Mouse (Mus musculus) urinary bladder, adult 18-20 months (tissue): ENCODE data around the gene Acer2.
A peak's percentile ranks its signal among the peaks of the same experiment; 100 is the strongest.
"Not testable (repeated sequence)": the region's sequence is repeated elsewhere in the genome, so short reads cannot be mapped to it uniquely, and the experiment has no call there.

ENCODE experiments used
- DNase-seq, 2 experiments: peaks; one replicate each; pipeline ENCODE4 v3.0.0; 2022; ENCODE audit warnings: low spot score in 2 of 2, mixed read lengths in 2 of 2

Acer2 gene

DNA sequence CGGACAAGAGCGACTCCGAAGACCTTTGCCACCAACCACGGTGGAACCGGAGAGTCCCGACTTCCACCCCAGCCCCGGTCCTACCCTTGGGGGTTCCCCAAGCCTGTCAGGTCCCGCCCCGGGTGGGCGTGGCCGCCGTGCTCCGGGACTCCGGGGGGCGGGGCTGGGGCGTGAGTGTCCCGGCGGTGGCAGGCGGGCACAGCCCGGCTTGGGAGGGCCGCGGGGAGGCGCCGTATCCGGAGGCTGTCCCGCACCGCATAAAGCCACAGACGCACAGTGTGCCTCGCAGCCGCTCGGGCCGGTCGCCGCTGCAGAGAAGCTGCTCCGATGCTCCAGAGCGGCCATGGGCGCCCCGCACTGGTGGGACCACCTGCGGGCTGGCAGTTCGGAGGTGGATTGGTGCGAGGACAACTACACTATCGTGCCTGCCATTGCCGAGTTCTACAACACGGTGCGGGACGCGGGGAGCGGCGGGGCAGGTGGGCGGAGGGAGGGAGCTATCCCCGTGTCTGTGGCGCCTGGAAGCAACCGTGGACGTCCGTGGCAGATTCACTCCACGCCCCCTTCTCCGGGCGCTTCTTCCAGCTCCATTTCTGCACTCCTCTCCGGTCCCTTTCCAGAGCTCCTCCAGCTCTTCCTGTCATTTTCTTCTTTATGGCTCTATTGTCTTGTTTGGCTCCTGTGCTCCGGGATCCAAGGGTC is at the start of gene Acer2:
Gene Acer2, plus strand, starts transcription at position 251 of the 702 bp plus-strand sequence.
- peak; percentile 86 to 91 for DNase-seq

DNA sequence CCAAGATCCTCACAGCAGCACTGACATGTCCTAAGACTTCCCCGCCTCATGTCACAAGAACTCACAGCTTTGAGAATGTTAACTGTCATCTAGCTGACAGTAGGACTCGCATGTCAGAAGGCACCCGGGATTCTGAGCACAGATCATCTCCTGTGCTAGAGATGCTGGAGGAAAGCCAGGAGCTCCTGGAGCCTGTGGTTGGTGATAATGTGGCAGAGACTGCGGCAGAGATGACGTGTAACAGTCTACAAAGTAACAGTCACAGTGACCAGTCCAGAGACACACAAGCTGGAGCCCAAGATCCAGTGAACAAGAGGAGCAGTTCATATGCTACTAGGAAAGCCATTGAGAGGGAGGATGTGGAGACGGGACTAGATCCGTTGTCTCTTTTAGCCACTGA is 49.1 kb upstream of the Acer2 start:
- DNase-seq: no peak

DNA sequence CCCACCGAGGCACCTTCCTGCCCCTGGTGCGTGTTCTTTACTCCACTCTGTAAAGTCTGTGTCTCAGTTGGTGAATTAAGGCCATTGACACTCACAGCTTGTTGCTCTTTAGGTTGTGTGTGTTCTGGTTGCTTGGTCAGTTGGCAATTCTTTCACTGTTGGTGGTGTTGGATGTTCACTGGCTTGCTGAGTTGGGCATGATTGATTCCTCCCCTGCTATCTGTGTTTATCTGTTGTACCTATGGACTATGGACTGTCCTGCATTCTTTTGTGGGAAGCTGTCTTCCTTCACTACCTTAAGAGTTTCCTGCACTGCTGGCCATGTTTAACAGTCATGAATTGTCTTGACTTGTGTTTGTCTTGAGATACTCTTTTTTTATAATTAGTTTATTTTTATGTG is 42.3 kb upstream of the Acer2 start:
- no peak for DNase-seq

DNA sequence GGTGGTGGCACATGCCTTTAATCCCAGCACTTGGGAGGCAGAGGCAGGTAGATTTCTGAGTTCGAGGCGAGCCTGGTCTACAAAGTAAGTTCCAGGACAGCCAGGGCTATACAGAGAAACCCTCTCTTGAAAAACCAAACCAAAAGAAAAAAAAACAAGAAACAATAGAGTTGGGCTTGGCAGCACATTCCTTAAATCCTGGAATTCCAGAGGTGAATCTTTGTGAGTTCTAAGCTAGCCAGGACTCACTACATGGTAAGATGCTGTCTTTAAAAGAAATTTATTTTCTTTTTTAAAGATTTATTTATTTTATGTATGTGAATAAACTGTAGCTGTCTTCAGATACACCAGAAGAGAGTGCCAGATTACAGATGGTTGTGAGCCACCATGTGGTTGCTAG is 33.1 kb upstream of the Acer2 start:
- DNase-seq: not testable (repeated sequence)

GRCm38 (mm10) chr4:86845384-86845783 is 28.8 kb upstream of the Acer2 start:
- DNase-seq: no peak

DNA sequence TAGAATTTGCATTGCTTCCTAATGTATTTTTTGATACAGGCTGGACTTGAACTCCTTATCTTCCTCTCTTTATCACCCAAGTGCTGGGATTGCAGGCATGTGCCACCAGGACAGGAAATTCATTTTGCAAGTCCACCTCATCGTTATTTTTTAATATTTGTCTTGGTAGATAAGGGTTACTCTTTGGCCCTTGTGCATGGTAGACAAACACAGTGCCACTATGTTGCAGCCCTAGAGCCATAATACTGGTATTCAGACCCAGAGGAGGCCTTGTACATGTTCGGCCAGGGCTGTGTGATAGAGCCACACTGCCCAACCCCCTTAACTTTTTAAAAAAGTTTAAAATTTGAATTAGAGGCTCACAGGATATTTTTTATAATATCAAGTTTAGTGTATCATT is 26.9 kb upstream of the Acer2 start:
- no peak for DNase-seq

- no peak for DNase-seq
Measured at GRCm38 (mm10) chr4:86851331-86851730, 22.9 kb upstream of the Acer2 start.

- DNase-seq: no peak
Measured at GRCm38 (mm10) chr4:86852018-86852417, 22.2 kb upstream of the Acer2 start.

DNA sequence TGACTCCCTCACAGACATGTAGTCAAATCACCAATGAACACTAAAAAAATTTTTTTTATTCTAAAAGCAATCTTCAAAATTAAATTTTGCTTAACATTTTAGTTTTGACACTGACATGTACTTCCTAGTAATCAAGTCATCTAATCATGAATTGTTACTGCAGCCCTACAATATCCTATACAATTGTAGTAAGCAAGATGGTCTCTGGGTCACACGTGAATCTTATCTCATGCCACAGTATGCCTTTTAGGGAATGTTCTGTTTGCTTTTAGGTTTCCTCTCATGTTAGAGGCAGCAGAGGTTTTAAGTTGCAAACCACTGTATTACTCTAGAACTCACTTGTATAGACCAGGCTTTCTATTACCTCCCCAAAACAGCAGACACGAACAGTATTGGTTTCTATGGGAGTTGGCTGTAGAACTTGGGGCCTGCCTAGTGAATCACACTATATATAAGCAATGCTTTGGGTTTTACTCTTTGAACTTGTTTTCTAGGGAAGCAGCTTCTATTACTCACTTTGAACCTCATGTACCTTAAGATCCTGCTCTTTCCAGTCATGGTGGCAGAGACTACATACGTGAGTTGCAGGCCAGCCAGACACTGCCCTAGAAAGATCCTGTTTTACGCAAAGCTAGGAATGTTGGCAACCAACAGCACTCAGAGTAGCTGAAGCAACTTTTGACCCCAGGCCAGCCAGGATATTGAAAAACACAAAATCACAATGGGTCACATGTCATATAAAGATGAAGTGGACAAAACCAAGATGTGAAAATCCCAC is 21.2 kb upstream of the Acer2 start:
- no peak for DNase-seq

GRCm38 (mm10) chr4:86856304-86857112 is 17.7 kb upstream of the Acer2 start:
- peak in 1 of 2 experiments; percentile 39 for DNase-seq

DNA sequence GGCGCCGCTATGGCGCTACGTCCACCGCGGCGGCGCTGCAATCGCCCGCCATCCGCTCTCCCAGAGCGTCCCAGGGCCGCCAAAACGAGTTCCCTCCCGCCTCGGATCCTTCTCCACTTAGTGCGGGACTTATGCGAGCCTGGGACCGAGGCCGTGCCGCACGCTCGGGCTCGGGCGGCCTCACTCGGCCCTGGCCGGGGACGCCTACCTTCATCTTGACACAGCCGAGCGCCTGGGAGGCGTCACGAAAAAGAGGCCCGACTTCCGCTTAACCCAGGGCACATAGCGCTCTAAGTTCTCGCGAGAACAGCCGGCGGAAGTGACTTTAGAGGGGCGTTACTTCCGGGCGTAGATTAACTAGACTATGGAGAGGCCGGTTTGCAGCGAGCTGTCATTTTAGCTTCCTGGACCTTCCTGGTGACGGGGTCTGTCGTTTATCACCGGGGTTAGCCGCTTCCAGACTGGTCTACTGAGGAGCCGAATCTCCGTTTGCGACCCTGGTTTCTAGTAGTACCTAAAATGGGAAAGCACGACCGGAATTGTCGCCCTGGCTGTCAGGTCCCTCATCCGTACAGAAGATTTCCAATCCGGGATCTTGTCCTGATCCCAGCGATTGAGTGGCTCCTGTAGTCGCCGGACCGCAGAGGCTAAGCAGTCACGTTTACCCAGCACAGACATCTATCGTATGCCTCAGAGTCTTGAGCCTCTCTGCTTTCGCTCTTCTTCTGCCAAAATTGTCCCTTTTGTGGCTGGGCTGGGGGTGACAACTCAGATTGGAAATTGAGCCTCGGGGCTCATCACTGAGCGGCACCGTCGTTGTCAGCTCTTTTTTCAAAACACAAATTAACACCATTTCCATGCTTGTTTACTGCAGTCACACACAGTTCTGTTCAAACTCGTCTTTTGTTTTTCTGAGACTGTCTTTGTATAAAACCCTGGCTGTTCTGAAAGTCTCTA is 16.8 kb upstream of the Acer2 start, which contains the start of gene Rps6:
Gene Rps6, minus strand, starts transcription at position 300 of the 957 bp plus-strand sequence.
- DNase-seq: peak; percentile 93 to 94

GRCm38 (mm10) chr4:86858070-86858440 is 16.1 kb upstream of the Acer2 start:
- no peak for DNase-seq

GRCm38 (mm10) chr4:86864087-86864486 is 10.1 kb upstream of the Acer2 start:
- DNase-seq: no peak

DNA sequence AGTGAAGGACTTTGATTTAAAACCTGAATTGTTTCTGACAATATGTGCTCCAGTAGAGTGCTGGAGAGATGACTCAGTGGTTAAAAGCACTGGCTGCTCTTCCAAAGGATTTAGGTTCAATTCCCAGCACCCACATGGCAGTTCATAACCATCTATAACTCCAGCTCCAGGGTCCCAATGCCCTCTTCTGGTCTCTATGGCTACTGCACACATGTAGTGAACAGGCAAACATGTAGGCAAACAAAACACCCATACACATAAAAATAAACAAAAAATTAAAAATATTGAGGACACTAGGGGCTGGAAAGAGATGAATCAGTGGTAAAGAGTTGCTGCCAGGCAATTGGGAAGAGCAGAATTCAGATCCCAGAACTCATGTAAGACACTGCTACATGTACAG is 2.2 kb upstream of the Acer2 start:
- no peak for DNase-seq

- DNase-seq: no peak
Measured at GRCm38 (mm10) chr4:86873072-86873471, 1.1 kb upstream of the Acer2 start.

- no peak for DNase-seq
Measured at GRCm38 (mm10) chr4:86879477-86879876, 5.3 kb downstream of the Acer2 start.

- DNase-seq: no peak
Measured at GRCm38 (mm10) chr4:86881178-86881577, 7.0 kb downstream of the Acer2 start.

- DNase-seq: no peak
Measured at GRCm38 (mm10) chr4:86882413-86882812, 8.2 kb downstream of the Acer2 start.

DNA sequence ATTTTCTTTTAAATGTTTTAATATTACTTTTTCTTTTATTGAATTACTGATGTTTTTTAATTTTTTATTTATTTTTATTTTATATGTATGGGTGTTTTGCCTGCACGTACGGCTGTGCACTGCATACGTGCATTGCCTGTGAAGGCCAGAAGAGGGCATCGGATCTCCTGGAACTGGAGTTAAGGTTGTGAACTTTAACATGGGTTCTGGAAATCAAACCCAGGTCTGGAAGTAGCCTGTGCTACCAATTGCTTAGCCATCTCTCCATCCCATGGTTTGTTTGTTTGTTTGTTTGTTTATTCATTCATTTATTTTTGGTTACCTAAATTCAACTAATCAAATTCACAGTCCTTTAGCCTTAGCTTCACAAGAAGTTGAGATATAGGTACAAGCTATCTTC is 10.7 kb downstream of the Acer2 start:
- DNase-seq: no peak

DNA sequence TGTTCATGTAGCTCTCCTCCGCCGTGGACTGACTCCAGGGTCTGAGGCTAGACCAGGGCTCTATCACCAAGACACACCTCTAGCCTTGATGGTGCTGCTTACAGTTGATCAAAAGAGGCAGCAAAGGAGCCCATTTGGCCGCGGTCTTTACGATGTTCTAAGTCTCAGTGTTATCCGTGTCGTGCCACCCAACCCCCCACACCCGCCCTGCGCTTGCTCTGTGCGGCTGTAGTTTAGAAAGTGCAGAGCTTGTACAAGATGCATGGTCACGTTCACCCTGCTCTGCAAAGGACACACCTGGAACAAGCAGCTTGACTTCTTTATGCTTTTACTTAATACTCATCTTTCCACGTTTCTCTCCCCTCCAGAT is 11.6 kb downstream of the Acer2 start:
- no peak for DNase-seq

DNA sequence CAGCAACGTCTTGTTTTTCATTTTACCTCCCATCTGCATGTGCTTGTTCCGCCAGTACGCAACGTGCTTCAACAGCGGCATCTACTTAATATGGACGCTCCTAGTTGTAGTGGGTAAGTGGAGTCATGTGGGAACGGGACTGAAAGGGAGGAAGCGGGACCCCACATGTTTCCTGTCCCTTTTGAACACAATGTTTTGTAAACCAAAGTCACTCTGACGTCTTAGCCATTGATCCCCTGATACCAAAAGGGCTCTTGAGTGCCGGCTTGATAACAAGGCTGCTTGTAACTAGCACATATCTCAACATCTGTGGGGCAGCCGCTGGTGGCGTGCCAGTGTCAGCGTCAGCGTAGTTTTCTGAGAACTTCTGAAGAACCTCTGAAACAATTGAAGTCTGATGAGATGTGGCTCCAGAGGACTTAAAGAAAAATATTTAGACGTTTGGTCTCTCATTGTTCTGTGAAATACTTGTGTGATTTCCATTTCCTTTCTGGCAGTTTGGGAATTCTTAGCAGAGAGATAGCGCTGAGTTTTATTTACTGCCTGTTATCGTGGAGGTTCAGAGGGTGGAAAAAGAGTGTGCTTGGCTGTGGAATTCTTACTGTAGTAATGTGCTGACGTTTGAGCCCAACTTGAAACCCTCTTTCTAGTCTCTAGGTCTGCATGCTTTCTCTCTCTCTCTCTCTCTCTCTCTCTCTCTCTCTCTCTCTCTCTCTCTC is 12.1 kb downstream of the Acer2 start:
- no peak for DNase-seq
